ENCODE assay signal across 26 mouse cellular contexts in the genomic region with DNA sequence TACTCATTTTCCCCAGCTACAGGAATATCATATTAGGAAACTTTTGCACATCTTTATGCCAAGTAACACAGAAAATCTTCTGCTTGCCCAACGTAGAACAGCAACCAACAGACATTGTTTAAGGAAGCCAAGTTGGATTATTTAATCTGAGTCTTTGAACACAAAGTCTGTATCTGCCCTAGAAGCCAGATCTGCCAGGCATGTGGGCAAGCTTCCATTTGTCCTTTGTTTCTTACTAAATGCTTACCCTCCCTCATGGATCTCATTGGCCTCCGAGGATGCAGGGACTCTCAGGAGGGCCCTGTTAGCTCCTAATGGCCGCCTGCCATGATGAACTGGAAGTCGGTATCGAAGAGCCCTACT.
DNase-seq lines count a peak whose midpoint lies in the region; ATAC-seq lines count a peak whose summit lies in the region.
"Had no signal": no experiment of that assay in that cellular context is flagged by ENCODE, and none has a peak within 500 bp of the region (broad histone marks: within the 10 kb centered on the region; RNA-seq: fewer than 3 reads in every experiment).

No protein-coding gene starts in this region.

- H3K4me1 ChIP-seq in hindbrain, embryonic 13.5 days (replicated peaks) = no peaks in the 10 kb centered on the region
- no peaks in the 10 kb centered on the region for H3K4me1 ChIP-seq in hindbrain, embryonic 11.5 days (replicated peaks; ENCODE audit: control insufficient read depth, insufficient read depth, low read length)
- no peaks in the 10 kb centered on the region for H3K4me1 ChIP-seq in forebrain, embryonic 12.5 days
- H3K4me1 ChIP-seq in forebrain, embryonic 16.5 days (replicated peaks; ENCODE audit: control insufficient read depth, insufficient read depth, low read length) = peaks cover 6% of the 10 kb centered on the region
- H3K4me1 ChIP-seq: embryonic facial prominence, embryonic 10.5 days; midbrain, embryonic 13.5 days had no signal

- no peaks in the 10 kb centered on the region for H3K36me3 ChIP-seq in hindbrain, embryonic 13.5 days
- no peaks in the 10 kb centered on the region for H3K36me3 ChIP-seq in hindbrain, embryonic 11.5 days (ENCODE audit: control insufficient read depth, insufficient read depth, low read length)
- no peaks in the 10 kb centered on the region for H3K36me3 ChIP-seq in forebrain, embryonic 12.5 days (replicated peaks)
- no peaks in the 10 kb centered on the region for H3K36me3 ChIP-seq in forebrain, embryonic 16.5 days (ENCODE audit: control insufficient read depth, insufficient read depth)
- H3K36me3 ChIP-seq: embryonic facial prominence, embryonic 10.5 days; G1E; heart, embryonic 13.5 days; kidney, embryonic 15.5 days; midbrain, embryonic 13.5 days had no signal

- H3K4me2 ChIP-seq in hindbrain, embryonic 13.5 days = no peak overlapping the region
- no peak overlapping the region for H3K4me2 ChIP-seq in hindbrain, embryonic 11.5 days (replicated peaks; ENCODE audit: low read depth, low read length)
- no peak overlapping the region for H3K4me2 ChIP-seq in forebrain, embryonic 12.5 days
- no peak overlapping the region for H3K4me2 ChIP-seq in forebrain, embryonic 16.5 days (ENCODE audit: low read length)
- H3K4me2 ChIP-seq: heart, embryonic 13.5 days; kidney, embryonic 15.5 days; lung, embryonic 14.5 days; midbrain, embryonic 13.5 days had no signal

- no peaks in the 10 kb centered on the region for H3K9me3 ChIP-seq in hindbrain, embryonic 13.5 days
- no peaks in the 10 kb centered on the region for H3K9me3 ChIP-seq in hindbrain, embryonic 11.5 days (ENCODE audit: control insufficient read depth, low read length)
- no peaks in the 10 kb centered on the region for H3K9me3 ChIP-seq in forebrain, embryonic 12.5 days
- H3K9me3 ChIP-seq in forebrain, embryonic 16.5 days (ENCODE audit: control insufficient read depth, low read length) = no peaks in the 10 kb centered on the region
- H3K9me3 ChIP-seq: embryonic facial prominence, embryonic 10.5 days; G1E; heart, embryonic 13.5 days; kidney, embryonic 15.5 days; midbrain, embryonic 13.5 days had no signal

- H3K27ac ChIP-seq in hindbrain, embryonic 13.5 days = no peak overlapping the region
- H3K27ac ChIP-seq in hindbrain, embryonic 11.5 days (ENCODE audit: low read depth, low read length) = no peak overlapping the region
- H3K27ac ChIP-seq in forebrain, embryonic 12.5 days = peak overlapping the region; percentile 46
- H3K27ac ChIP-seq in forebrain, embryonic 16.5 days (ENCODE audit: low read length) = peak overlapping the region; percentile 60
- H3K27ac ChIP-seq: embryonic facial prominence, embryonic 10.5 days; heart, adult 2 months; heart, embryonic 13.5 days; kidney, embryonic 15.5 days; liver, embryonic 14.5 days; midbrain, embryonic 13.5 days had no signal

- intact Hi-C loops in left cerebral cortex, postnatal 4 days (cut with DNase I) = no loop called here
- intact Hi-C loops in left cerebral cortex, postnatal 10 days (cut with DNase I) = no loop called here

- no peak overlapping the region for H3K4me3 ChIP-seq in hindbrain, embryonic 13.5 days
- no peak overlapping the region for H3K4me3 ChIP-seq in hindbrain, embryonic 11.5 days (ENCODE audit: low read depth, low read length)
- H3K4me3 ChIP-seq in forebrain, embryonic 12.5 days (replicated peaks) = no peak overlapping the region
- H3K4me3 ChIP-seq in forebrain, embryonic 16.5 days (replicated peaks; ENCODE audit: low read length) = no peak overlapping the region
- H3K4me3 ChIP-seq: embryonic facial prominence, embryonic 10.5 days; heart, adult 2 months; heart, embryonic 13.5 days; kidney, embryonic 15.5 days; midbrain, embryonic 13.5 days had no signal

- WGBS in hindbrain, embryonic 13.5 days = 81% methylated on average over 5 of the region's 5 CpGs
- 88% methylated on average over 5 of the region's 5 CpGs for WGBS in hindbrain, embryonic 11.5 days
- 66% methylated on average over 5 of the region's 5 CpGs for WGBS in forebrain, embryonic 12.5 days
- WGBS in forebrain, embryonic 16.5 days = 40% methylated on average over 5 of the region's 5 CpGs

- no peak overlapping the region for H3K9ac ChIP-seq in hindbrain, embryonic 13.5 days
- H3K9ac ChIP-seq in hindbrain, embryonic 11.5 days (ENCODE audit: low read depth, low read length) = no peak overlapping the region
- H3K9ac ChIP-seq in forebrain, embryonic 12.5 days = no peak overlapping the region
- H3K9ac ChIP-seq in forebrain, embryonic 16.5 days (replicated peaks; ENCODE audit: low read depth, low read length) = no peak overlapping the region
- H3K9ac ChIP-seq: heart, embryonic 13.5 days; kidney, embryonic 15.5 days; liver, embryonic 14.5 days; lung, embryonic 14.5 days; midbrain, embryonic 13.5 days had no signal

- ATAC-seq in hindbrain, embryonic 13.5 days (ENCODE audit: low FRiP score) = 0 out of 2 replicates have a peak, but pooled peaks have one; percentile 13
- no peak for ATAC-seq in hindbrain, embryonic 11.5 days (ENCODE audit: low FRiP score)
- ATAC-seq in forebrain, embryonic 12.5 days (ENCODE audit: low FRiP score) = peak; percentile 77; the same call in 1 of the 2 replicates
- peak; percentile 86 for ATAC-seq in forebrain, embryonic 16.5 days
- ATAC-seq: Patski had no signal

- H3K27me3 ChIP-seq in hindbrain, embryonic 13.5 days = no peaks in the 10 kb centered on the region
- H3K27me3 ChIP-seq in hindbrain, embryonic 11.5 days (ENCODE audit: control insufficient read depth, insufficient read depth, low read length) = no peaks in the 10 kb centered on the region
- H3K27me3 ChIP-seq in forebrain, embryonic 12.5 days = peaks cover 7% of the 10 kb centered on the region; the same call in 1 of the 2 replicates
- H3K27me3 ChIP-seq in forebrain, embryonic 16.5 days (replicated peaks; ENCODE audit: control insufficient read depth, insufficient read depth, low read length) = no peaks in the 10 kb centered on the region
- H3K27me3 ChIP-seq: CH12.LX; heart, embryonic 13.5 days; kidney, embryonic 15.5 days; midbrain, embryonic 13.5 days; Patski had no signal

- DNase-seq in hindbrain, embryonic 11.5 days (ENCODE audit: low spot score) = no peak
- DNase-seq in left cerebral cortex, postnatal 4 days = peak; percentile 37
- no peak for DNase-seq in left cerebral cortex, postnatal 10 days (ENCODE audit: extremely low spot score in 1 of 2, low spot score in 2 of 2)
- DNase-seq in thymus, postnatal 10 days (ENCODE audit: low spot score in 2 of 2) = no peak
- DNase-seq in urinary bladder, postnatal 14 days (ENCODE audit: low spot score) = no peak
- DNase-seq: adrenal gland, adult 8-10 months; B cell, adult 2 months; cerebellum, adult 8-10 months; gastrocnemius, postnatal 14 days; heart, adult 2 months; heart, postnatal 14 days; kidney, adult 11 months; kidney, postnatal 36 days; lung, embryonic 14.5 days; right cerebral cortex, postnatal 4 days had no signal

Comparison
In these comparisons a context has a peak if more than half of its experiments do, and no peak if none do; other contexts are left out.
1. H3K27ac ChIP-seq: peak in forebrain, embryonic 12.5 days (single experiment) and forebrain, embryonic 16.5 days (single experiment); none in hindbrain, embryonic 13.5 days (single experiment) and hindbrain, embryonic 11.5 days (single experiment).